1 mouse cellular context compared by ENCODE assay signal in genomic region chr7:46720460-46720859, GRCm38 (mm10).
TF ChIP-seq lines count a peak whose summit lies in the region.

No protein-coding gene starts in this region.

TF ChIP-seq in MEL, 35 proteins besides CTCF, POLR2A, EP300 and RAD21 (continued from another document):
- TF ChIP-seq USF2 (IDR thresholded peaks at IDR 0.05; ENCODE audit: borderline replicate concordance in 1 of 2, insufficient read depth in 1 of 2, low read depth in 1 of 2, low read length in 2 of 2) (peak in 1 of 2 experiments; percentile 66; a peak in 2 of 4 replicates), KAT2A (conservative IDR thresholded peaks at IDR 0.05; ENCODE audit: low read depth, low read length) (no peak), TBP (IDR thresholded peaks at IDR 0.05; ENCODE audit: low read depth, low read length) (no peak), CHD2 (IDR thresholded peaks at IDR 0.05; ENCODE audit: low read length) (no peak), SIN3A (IDR thresholded peaks at IDR 0.05; ENCODE audit: low read length) (peak; percentile 23; the same call in 1 of the 2 replicates), JUND (IDR thresholded peaks at IDR 0.05; ENCODE audit: low read depth, low read length) (no peak)
